Mouse (Mus musculus) E14TG2a.4 (cell line): ENCODE data around the gene Rai2.
A peak's percentile ranks its signal among the peaks of the same experiment; 100 is the strongest.

Experiments used
- H3K27me3 ChIP-seq: 2 replicates; pipeline ENCODE4 v1.6.1; 2014; ENCODE audit warnings: low read length, control low read depth; ENCODE audit not compliant: insufficient read depth
- H3K36me3 ChIP-seq: 2 replicates; pipeline ENCODE4 v1.6.1; 2014; ENCODE audit warnings: low read length, control low read depth; ENCODE audit not compliant: insufficient read depth
- H3K4me1 ChIP-seq: replicated peaks from 2 replicates; pipeline ENCODE4 v1.6.1; 2014; ENCODE audit warnings: low read depth, low read length, control low read depth
- H3K4me3 ChIP-seq: replicated peaks from 2 replicates; pipeline ENCODE4 v1.5.1; 2014; ENCODE audit warnings: mild to moderate bottlenecking, low read length
- H3K9me3 ChIP-seq: 2 replicates; pipeline ENCODE4 v1.6.1; 2014; ENCODE audit warnings: low read length, control low read depth
- CTCF ChIP-seq: conservative IDR thresholded peaks from 2 replicates; pipeline ENCODE4 v1.5.1; 2014; ENCODE audit warnings: low read length
- NANOG ChIP-seq: IDR thresholded peaks from 2 replicates; pipeline ENCODE4 v1.6.1; 2014; ENCODE audit warnings: borderline replicate concordance, low read length, mixed read lengths
- POU5F1 ChIP-seq: IDR thresholded peaks from 2 replicates; pipeline ENCODE4 v1.6.1; 2014; ENCODE audit warnings: low read length, borderline replicate concordance

The Rai2 gene

GRCm38 (mm10) chrX:161728507-161728906 lies 11.6 kb downstream of the Rai2 start:
- TF ChIP-seq NANOG (no peak), POU5F1 (no peak), CTCF (no peak)
- H3K9me3 ChIP-seq: no peaks in the 10 kb centered on the region
- H3K36me3 ChIP-seq: no peaks in the 10 kb centered on the region
- no peaks in the 10 kb centered on the region for H3K4me1 ChIP-seq
- no peaks in the 10 kb centered on the region for H3K27me3 ChIP-seq
- no peak overlapping the region for H3K4me3 ChIP-seq

GRCm38 (mm10) chrX:161730026-161730425 lies 13.2 kb downstream of the Rai2 start:
- no peaks in the 10 kb centered on the region for H3K4me1 ChIP-seq
- no peaks in the 10 kb centered on the region for H3K9me3 ChIP-seq
- TF ChIP-seq POU5F1: no peak
- no peak for TF ChIP-seq NANOG
- no peak for TF ChIP-seq CTCF
- H3K27me3 ChIP-seq: no peaks in the 10 kb centered on the region
- no peaks in the 10 kb centered on the region for H3K36me3 ChIP-seq
- no peak overlapping the region for H3K4me3 ChIP-seq

GRCm38 (mm10) chrX:161731859-161732258 lies 15.0 kb downstream of the Rai2 start:
- Histone ChIP-seq H3K4me1 (no peaks in the 10 kb centered on the region), H3K9me3 (no peaks in the 10 kb centered on the region), H3K36me3 (no peaks in the 10 kb centered on the region), H3K27me3 (no peaks in the 10 kb centered on the region), H3K4me3 (no peak overlapping the region)
- TF ChIP-seq CTCF (no peak), POU5F1 (no peak), NANOG (no peak)

- Histone ChIP-seq H3K36me3 (no peaks in the 10 kb centered on the region), H3K27me3 (no peaks in the 10 kb centered on the region), H3K4me3 (no peak overlapping the region), H3K9me3 (no peaks in the 10 kb centered on the region), H3K4me1 (no peaks in the 10 kb centered on the region)
- no peak for TF ChIP-seq CTCF
- TF ChIP-seq NANOG: no peak
- no peak for TF ChIP-seq POU5F1
These were observed 16.9 kb downstream of the Rai2 start for GRCm38 (mm10) chrX:161733581-161734309.

- TF ChIP-seq NANOG (no peak), POU5F1 (no peak), CTCF (no peak)
- H3K4me1 ChIP-seq: no peaks in the 10 kb centered on the region
- H3K36me3 ChIP-seq: no peaks in the 10 kb centered on the region
- H3K4me3 ChIP-seq: no peak overlapping the region
- H3K27me3 ChIP-seq: no peaks in the 10 kb centered on the region
- no peaks in the 10 kb centered on the region for H3K9me3 ChIP-seq
These were observed 17.4 kb downstream of the Rai2 start for GRCm38 (mm10) chrX:161734310-161734676.

- Histone ChIP-seq H3K4me1 (no peaks in the 10 kb centered on the region), H3K9me3 (no peaks in the 10 kb centered on the region), H3K27me3 (no peaks in the 10 kb centered on the region), H3K36me3 (no peaks in the 10 kb centered on the region), H3K4me3 (no peak overlapping the region)
- TF ChIP-seq POU5F1 (no peak), CTCF (no peak), NANOG (no peak)
These were observed 22.5 kb downstream of the Rai2 start for GRCm38 (mm10) chrX:161739374-161739773.

GRCm38 (mm10) chrX:161743080-161743479 lies 26.2 kb downstream of the Rai2 start:
- Histone ChIP-seq H3K4me3 (no peak overlapping the region), H3K36me3 (no peaks in the 10 kb centered on the region), H3K27me3 (no peaks in the 10 kb centered on the region), H3K9me3 (no peaks in the 10 kb centered on the region), H3K4me1 (no peaks in the 10 kb centered on the region)
- no peak for TF ChIP-seq POU5F1
- no peak for TF ChIP-seq NANOG
- TF ChIP-seq CTCF: peak; percentile 20

- H3K4me1 ChIP-seq: no peaks in the 10 kb centered on the region
- H3K9me3 ChIP-seq: no peaks in the 10 kb centered on the region
- H3K36me3 ChIP-seq: no peaks in the 10 kb centered on the region
- no peaks in the 10 kb centered on the region for H3K27me3 ChIP-seq
- no peak overlapping the region for H3K4me3 ChIP-seq
- no peak for TF ChIP-seq POU5F1
- TF ChIP-seq CTCF: no peak
- TF ChIP-seq NANOG: no peak
These were observed 28.4 kb downstream of the Rai2 start for GRCm38 (mm10) chrX:161745296-161745695.

- Histone ChIP-seq H3K27me3 (no peaks in the 10 kb centered on the region), H3K4me1 (no peaks in the 10 kb centered on the region), H3K4me3 (no peak overlapping the region), H3K9me3 (no peaks in the 10 kb centered on the region), H3K36me3 (no peaks in the 10 kb centered on the region)
- TF ChIP-seq CTCF (no peak), POU5F1 (no peak), NANOG (no peak)
These were observed 30.5 kb downstream of the Rai2 start for GRCm38 (mm10) chrX:161747337-161747736.
